Mouse (Mus musculus) olfactory bulb, adult 2 months (tissue): ENCODE data around the gene Wdr54.

Experiments used
- CTCF ChIP-seq: fragments of 200-500 bp; IDR thresholded peaks from 2 replicates; pipeline ENCODE4 v1.5.1; 2012; ENCODE audit warnings: low read depth, mild to moderate bottlenecking, low read length, moderate library complexity; ENCODE audit not compliant: insufficient read depth
- POLR2A ChIP-seq: fragments of 200-500 bp; IDR thresholded peaks from 2 replicates; pipeline ENCODE4 v1.6.1; 2012; ENCODE audit warnings: mild to moderate bottlenecking, low read depth, low read length, moderate library complexity; ENCODE audit not compliant: insufficient read depth

DNA sequence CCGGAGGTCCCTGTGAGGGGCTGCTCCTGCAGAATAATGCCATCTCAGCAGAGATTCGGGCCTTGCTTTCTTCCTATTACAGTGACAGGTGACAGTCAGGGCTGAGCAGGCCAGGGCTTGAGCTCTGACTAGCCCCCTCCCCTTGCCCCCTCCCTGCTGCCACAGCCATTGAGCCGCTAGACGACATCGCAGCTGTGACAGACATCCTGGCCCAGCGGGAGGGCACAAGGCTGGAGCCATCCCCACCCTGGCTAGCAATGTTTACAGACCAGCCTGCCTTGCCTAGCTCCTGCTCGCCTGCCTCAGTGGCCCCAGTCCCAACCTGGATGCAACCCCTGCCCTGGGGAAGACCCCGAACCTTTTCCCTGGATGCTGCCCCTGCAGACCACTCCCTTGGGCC lies 4.5 kb downstream of the Wdr54 start:
- no peak for TF ChIP-seq CTCF
- TF ChIP-seq POLR2A: no peak
